Mouse (Mus musculus) liver, adult 10 weeks (tissue): Measurements from ENCODE around the gene Hikeshi. TPM values are rescaled to one million over a fixed set of nuclear protein-coding genes. Genes with fewer than 3 reads are reported as not detected.

Experiments
- polyA plus RNA-seq: library from polyadenylated mRNA; stranded (reverse); fragments of 350-450 nt; fragmentation: Illumina TruSeq; extraction: RNeasy Lipid Tissue Mini Kit (QIAGEN cat#74804); gene quantifications from one replicate; pipeline ENCODE4 v1.2.3, GENCODE M21; 2014; ENCODE audit warnings: low read depth, low replicate concordance

Hikeshi gene
- polyA plus RNA-seq = 58.4 TPM

DNA sequence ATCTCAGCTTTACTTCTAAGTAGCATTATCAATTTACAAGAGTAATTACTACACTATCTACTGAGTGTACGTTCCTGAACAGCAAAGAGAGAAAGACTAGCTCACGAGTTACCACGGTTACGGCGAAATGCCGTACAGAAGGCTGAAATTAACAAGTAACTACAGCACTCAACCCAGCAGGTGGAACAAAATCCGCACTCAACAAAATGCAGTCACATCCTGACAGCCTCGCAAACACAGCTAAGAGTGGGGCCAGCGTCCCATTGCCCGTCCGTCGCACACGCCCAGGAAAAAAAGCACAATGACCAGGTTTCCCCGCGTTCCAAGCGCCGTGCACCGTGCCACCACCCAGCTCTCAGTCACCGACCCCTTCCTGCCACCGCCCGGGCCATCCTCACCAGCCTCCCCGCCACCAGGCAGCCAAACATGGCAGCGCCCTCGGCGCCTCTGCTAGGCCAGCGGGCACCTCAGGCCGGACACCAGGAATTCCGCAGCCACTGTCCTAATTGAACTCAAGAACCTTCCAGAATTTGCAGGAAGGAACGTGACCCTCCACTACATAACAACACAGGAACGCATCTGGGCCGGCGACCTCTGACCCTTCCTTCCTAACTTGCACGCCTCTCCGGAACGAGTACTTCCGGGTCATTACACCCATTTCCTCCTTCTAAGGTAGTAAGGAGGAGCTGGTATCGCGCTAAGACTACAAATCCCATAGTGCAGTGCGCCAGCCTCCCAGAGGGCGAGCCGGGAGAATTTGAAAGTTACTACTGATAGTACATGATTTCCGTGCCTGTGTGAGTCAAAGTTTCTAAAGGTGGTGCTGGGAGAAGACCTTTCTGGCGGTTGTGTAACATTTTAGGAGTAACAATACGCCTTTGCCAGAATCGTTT, at the start of gene Hikeshi:
TSS of gene Hikeshi (minus strand) at position 634 of the 893 bp plus-strand sequence.

DNA sequence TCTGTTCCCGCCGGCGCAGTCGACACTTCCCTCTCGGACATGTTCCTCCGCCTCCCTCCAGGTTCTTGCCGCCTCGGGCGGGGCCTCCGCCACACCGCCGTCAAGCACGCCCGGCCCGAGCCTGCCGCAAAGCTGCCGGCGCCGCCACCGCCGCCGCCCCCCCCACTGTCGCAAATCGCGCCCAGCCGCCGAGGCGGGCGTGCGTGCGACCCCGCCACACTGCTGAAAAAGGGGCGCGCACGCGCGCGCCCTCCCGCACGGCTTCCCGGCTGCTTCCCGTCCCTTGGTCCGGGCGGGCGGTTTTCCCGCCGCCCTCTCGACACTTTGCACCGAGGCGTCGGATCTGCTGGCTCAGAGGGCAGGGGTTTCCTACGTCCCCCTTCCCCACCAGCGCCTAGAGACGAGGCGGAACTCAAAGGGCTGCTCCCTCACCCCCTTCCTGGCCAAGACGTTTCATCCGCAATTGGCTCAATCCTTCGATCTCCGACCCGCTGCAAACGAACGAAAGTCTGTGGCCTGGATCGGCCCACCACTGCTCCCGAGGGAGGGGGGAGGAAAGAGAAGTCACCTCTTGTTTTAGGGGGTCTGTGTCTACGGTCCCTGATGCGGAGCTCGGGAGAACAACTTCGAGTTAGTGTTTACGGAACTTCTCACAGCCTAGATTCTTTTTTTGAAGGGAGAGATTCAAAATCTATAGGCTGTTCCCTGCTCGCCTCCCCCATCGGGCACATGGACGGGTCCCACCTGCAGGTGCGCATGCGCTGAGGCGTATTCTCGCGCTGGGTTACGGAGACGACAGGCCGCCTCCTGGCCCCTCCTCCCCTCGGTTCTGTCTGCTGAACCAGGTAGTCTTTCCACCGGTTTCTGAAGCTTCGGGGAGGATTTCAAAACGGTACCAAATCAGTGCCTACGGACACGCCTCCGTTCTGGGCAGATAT, 39.8 kb upstream of the Hikeshi start, which contains the start of gene Eed:
TSS of gene Eed (minus strand) at position 499 of the 938 bp plus-strand sequence.

DNA sequence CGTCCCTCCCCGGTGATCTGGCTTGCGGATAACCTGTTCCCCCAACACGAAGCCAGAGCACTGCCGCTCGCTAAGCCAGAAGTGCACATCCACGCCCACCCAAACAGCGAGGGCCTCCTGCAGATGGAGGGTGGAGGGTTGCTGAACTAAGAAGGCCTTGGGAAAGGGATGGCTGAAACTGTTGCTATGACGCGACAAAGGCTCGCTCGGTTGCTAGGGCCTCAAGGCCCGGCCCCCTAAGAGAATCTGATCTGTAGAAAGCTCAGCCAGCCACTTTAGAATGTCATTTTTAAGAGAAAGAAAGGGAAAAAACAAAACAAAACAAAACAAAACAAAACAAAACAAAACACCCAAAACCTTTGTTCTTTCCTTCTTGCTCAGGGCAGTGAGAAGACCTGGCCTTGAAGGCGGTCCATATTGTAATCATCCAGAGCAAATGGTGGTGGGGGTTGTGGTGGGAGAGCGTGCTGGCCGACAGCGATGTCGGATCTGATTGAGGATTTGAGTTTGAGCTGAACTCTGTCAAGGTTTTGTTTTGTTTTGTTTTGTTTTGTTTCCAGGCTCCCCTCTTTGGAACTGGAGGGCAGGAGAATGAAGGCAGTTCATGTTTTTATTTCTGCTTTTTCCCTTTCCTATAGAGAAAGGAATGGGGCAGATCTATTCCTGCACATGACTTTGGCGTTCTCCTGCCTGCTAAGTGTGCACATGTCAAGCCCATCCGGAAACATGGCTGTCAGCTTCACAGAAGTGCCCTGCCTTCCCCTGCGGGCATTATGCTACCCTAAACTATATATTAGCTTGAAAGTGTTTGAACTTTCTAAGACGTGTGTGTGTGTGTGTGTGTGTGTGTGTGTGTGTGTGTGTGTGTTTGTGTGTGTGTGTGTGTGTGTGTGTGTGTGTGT, 37.3 kb downstream of the Hikeshi start, which contains the start of gene Ccdc81:
TSS of gene Ccdc81 (minus strand) at position 188 of the 902 bp plus-strand sequence.

Other genes starting within 250 kb of the Hikeshi start
- not detected for gene Ccdc81, start 37.6 kb downstream of the Hikeshi start, polyA plus RNA-seq
- 56.9 TPM for gene Eed, start 39.8 kb upstream of the Hikeshi start, polyA plus RNA-seq
- 206 TPM for gene Picalm, start 189.0 kb upstream of the Hikeshi start, polyA plus RNA-seq